Mouse (Mus musculus) ES-E14 (cell line): ENCODE measurements around the gene Syna.

ENCODE experiments used
- CHD2 ChIP-seq: IDR thresholded peaks from 2 replicates; pipeline ENCODE4 v1.6.1; 2014; ENCODE audit warnings: mild to moderate bottlenecking, low read depth, low read length, inconsistent platforms
- HCFC1 ChIP-seq: IDR thresholded peaks from 2 replicates; pipeline ENCODE4 v1.6.1; 2012; ENCODE audit warnings: low read length, inconsistent platforms, borderline replicate concordance; ENCODE audit not compliant: insufficient read depth
- ZC3H11A ChIP-seq: IDR thresholded peaks from 2 replicates; pipeline ENCODE4 v1.6.1; 2012; ENCODE audit warnings: low read depth, mild to moderate bottlenecking, inconsistent platforms, low read length, borderline replicate concordance
- ZNF384 ChIP-seq: IDR thresholded peaks from 2 replicates; pipeline ENCODE4 v1.6.1; 2012; ENCODE audit warnings: low read depth, low read length, inconsistent platforms

DNA sequence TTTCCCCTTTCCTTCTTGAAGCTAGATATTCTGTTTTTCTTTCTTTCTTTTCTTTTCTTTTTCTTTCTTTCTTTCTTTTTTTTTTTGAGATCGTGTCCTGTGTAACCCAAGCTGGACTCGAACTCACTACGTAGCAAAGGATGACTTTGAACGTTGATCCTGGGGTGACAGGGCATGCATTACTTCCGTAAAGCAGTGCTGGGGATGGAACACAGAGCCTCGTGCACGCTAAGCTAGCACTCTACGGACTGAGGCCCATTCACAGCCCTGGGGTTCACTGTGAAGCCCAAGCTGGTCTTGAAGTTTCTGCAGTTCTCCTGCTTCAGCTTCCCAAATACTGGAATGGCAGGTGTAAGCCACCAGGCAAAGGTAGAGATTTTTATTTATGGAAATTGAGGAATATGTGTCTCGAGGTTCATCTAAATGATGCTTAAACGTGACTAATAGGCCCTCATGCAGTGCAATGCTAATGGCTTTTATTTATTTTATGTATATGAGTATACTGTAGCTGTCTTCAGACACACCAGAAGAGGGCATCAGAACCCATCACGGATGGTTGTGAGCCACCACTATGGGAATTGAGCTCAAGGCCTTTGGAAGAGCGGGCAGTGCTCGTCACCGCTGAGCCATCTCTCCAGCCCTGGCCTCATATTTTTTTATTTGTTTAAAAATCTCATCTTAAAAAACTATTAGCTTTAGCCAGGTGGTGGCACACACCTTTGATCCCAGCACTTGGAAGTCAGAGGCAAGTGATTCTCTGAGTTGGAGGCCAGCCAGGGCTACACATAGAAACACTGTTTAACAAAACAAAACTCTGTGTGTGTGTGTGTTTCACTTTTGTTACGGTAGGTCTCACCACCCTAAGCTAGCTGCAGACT lies 23.3 kb upstream of the Syna start:
- TF ChIP-seq HCFC1 (no peak), CHD2 (no peak), ZNF384 (no peak), ZC3H11A (no peak)
